Mouse (Mus musculus): ENCODE data around the gene Spns2. TPM values are rescaled to one million over a fixed set of nuclear protein-coding genes. Genes with fewer than 3 reads are reported as not detected.
A peak's percentile ranks its signal among the peaks of the same experiment; 100 is the strongest.

Spns2 gene
- polyA plus RNA-seq, 1 experiment from 2014 or later, result 4.7 TPM

GRCm38 (mm10) chr11:72474926-72475325, 14.8 kb downstream of the Spns2 start:
- peak; percentile 54 for DNase-seq (ENCODE audit: low spot score, missing footprints)
- Histone ChIP-seq H3K4me1 (ENCODE audit: control insufficient read depth, insufficient read depth, low read length) (no peaks in the 10 kb centered on the region), H3K27me3 (ENCODE audit: control insufficient read depth, insufficient read depth, low read length) (no peaks in the 10 kb centered on the region), H3K4me3 (ENCODE audit: low read depth, low read length) (no peak overlapping the region), H3K27ac (ENCODE audit: low read depth, low read length) (no peak overlapping the region), H3K4me2 (no peak overlapping the region), H3K9ac (ENCODE audit: low read length) (no peak overlapping the region), H3K36me3 (ENCODE audit: control insufficient read depth, insufficient read depth, low read length) (no peaks in the 10 kb centered on the region), H3K9me3 (ENCODE audit: control insufficient read depth, low read length) (no peaks in the 10 kb centered on the region)
- ATAC-seq (ENCODE audit: low FRiP score), result no peak
- 91% methylated on average over 3 of the region's 3 CpGs for WGBS

- Histone ChIP-seq H3K36me3 (ENCODE audit: control insufficient read depth, insufficient read depth, low read length) (no peaks in the 10 kb centered on the region), H3K27ac (ENCODE audit: low read depth, low read length) (no peak overlapping the region), H3K4me2 (no peak overlapping the region), H3K27me3 (ENCODE audit: control insufficient read depth, insufficient read depth, low read length) (no peaks in the 10 kb centered on the region), H3K9ac (ENCODE audit: low read length) (no peak overlapping the region), H3K9me3 (ENCODE audit: control insufficient read depth, low read length) (no peaks in the 10 kb centered on the region), H3K4me1 (ENCODE audit: control insufficient read depth, insufficient read depth, low read length) (peaks cover 2% of the 10 kb centered on the region; the same call in 1 of the 2 replicates), H3K4me3 (ENCODE audit: low read depth, low read length) (no peak overlapping the region)
- 88% methylated on average over 4 of the region's 4 CpGs for WGBS
- ATAC-seq (ENCODE audit: low FRiP score), result no peak
- no peak for DNase-seq (ENCODE audit: low spot score, missing footprints)
Observed at GRCm38 (mm10) chr11:72473540-72473939, 16.2 kb downstream of the Spns2 start.

GRCm38 (mm10) chr11:72471381-72471780, 18.3 kb downstream of the Spns2 start:
- H3K9ac ChIP-seq (ENCODE audit: low read length), result no peak overlapping the region
- no peak for DNase-seq (ENCODE audit: low spot score, missing footprints)
- H3K4me3 ChIP-seq (ENCODE audit: low read depth, low read length), result no peak overlapping the region
- no peaks in the 10 kb centered on the region for H3K9me3 ChIP-seq (ENCODE audit: control insufficient read depth, low read length)
- no peaks in the 10 kb centered on the region for H3K27me3 ChIP-seq (ENCODE audit: control insufficient read depth, insufficient read depth, low read length)
- no peak overlapping the region for H3K4me2 ChIP-seq
- ATAC-seq (ENCODE audit: low FRiP score), result no peak
- WGBS, result 86% methylated on average over 6 of the region's 6 CpGs
- no peak overlapping the region for H3K27ac ChIP-seq (ENCODE audit: low read depth, low read length)
- H3K4me1 ChIP-seq (ENCODE audit: control insufficient read depth, insufficient read depth, low read length), result peaks cover 6% of the 10 kb centered on the region
- no peaks in the 10 kb centered on the region for H3K36me3 ChIP-seq (ENCODE audit: control insufficient read depth, insufficient read depth, low read length)

GRCm38 (mm10) chr11:72470004-72470403, 19.7 kb downstream of the Spns2 start:
- Histone ChIP-seq H3K27me3 (ENCODE audit: control insufficient read depth, insufficient read depth, low read length) (no peaks in the 10 kb centered on the region), H3K9me3 (ENCODE audit: control insufficient read depth, low read length) (no peaks in the 10 kb centered on the region), H3K36me3 (ENCODE audit: control insufficient read depth, insufficient read depth, low read length) (no peaks in the 10 kb centered on the region), H3K4me2 (no peak overlapping the region), H3K9ac (ENCODE audit: low read length) (no peak overlapping the region), H3K4me1 (ENCODE audit: control insufficient read depth, insufficient read depth, low read length) (peaks cover 8% of the 10 kb centered on the region), H3K4me3 (ENCODE audit: low read depth, low read length) (no peak overlapping the region), H3K27ac (ENCODE audit: low read depth, low read length) (no peak overlapping the region)
- DNase-seq (ENCODE audit: low spot score, missing footprints), result no peak
- WGBS, result 71% methylated on average over 4 of the region's 4 CpGs
- no peak for ATAC-seq (ENCODE audit: low FRiP score)

- ATAC-seq (ENCODE audit: low FRiP score), result no peak
- WGBS, result 35% methylated on average over 5 of the region's 5 CpGs
Observed at GRCm38 (mm10) chr11:72469217-72469616, 20.5 kb downstream of the Spns2 start.

GRCm38 (mm10) chr11:72468525-72468924, 21.2 kb downstream of the Spns2 start:
- no peak overlapping the region for H3K4me3 ChIP-seq (ENCODE audit: low read depth, low read length)
- H3K27ac ChIP-seq (ENCODE audit: low read depth, low read length), result no peak overlapping the region
- peaks cover 8% of the 10 kb centered on the region for H3K4me1 ChIP-seq (ENCODE audit: control insufficient read depth, insufficient read depth, low read length)

More at GRCm38 (mm10) chr11:72469217-72469616, 20.5 kb downstream of the Spns2 start:
- Histone ChIP-seq H3K27me3 (ENCODE audit: control insufficient read depth, insufficient read depth, low read length) (no peaks in the 10 kb centered on the region), H3K9ac (ENCODE audit: low read length) (no peak overlapping the region), H3K4me2 (no peak overlapping the region), H3K36me3 (ENCODE audit: control insufficient read depth, insufficient read depth, low read length) (no peaks in the 10 kb centered on the region), H3K4me1 (ENCODE audit: control insufficient read depth, insufficient read depth, low read length) (peaks cover 8% of the 10 kb centered on the region), H3K9me3 (ENCODE audit: control insufficient read depth, low read length) (no peaks in the 10 kb centered on the region), H3K4me3 (ENCODE audit: low read depth, low read length) (no peak overlapping the region), H3K27ac (ENCODE audit: low read depth, low read length) (no peak overlapping the region)
- DNase-seq (ENCODE audit: low spot score, missing footprints), result no peak

GRCm38 (mm10) chr11:72466694-72467507, 22.8 kb downstream of the Spns2 start:
- Histone ChIP-seq H3K9ac (ENCODE audit: low read length) (no peak overlapping the region), H3K4me3 (ENCODE audit: low read depth, low read length) (no peak overlapping the region), H3K4me2 (no peak overlapping the region), H3K27ac (ENCODE audit: low read depth, low read length) (no peak overlapping the region; the same call in 1 of the 2 replicates), H3K4me1 (ENCODE audit: control insufficient read depth, insufficient read depth, low read length) (peaks cover 8% of the 10 kb centered on the region), H3K27me3 (ENCODE audit: control insufficient read depth, insufficient read depth, low read length) (no peaks in the 10 kb centered on the region), H3K36me3 (ENCODE audit: control insufficient read depth, insufficient read depth, low read length) (no peaks in the 10 kb centered on the region), H3K9me3 (ENCODE audit: control insufficient read depth, low read length) (no peaks in the 10 kb centered on the region)
- no peak for ATAC-seq (ENCODE audit: low FRiP score)
- 69% methylated on average over 11 of the region's 11 CpGs for WGBS
- DNase-seq (ENCODE audit: low spot score, missing footprints), result no peak

More at GRCm38 (mm10) chr11:72468525-72468924, 21.2 kb downstream of the Spns2 start:
- no peaks in the 10 kb centered on the region for H3K9me3 ChIP-seq (ENCODE audit: control insufficient read depth, low read length)
- DNase-seq (ENCODE audit: low spot score, missing footprints) (no peak), ATAC-seq (ENCODE audit: low FRiP score) (no peak)
- no peak overlapping the region for H3K4me2 ChIP-seq
- H3K9ac ChIP-seq (ENCODE audit: low read length), result no peak overlapping the region
- H3K27me3 ChIP-seq (ENCODE audit: control insufficient read depth, insufficient read depth, low read length), result no peaks in the 10 kb centered on the region
- no peaks in the 10 kb centered on the region for H3K36me3 ChIP-seq (ENCODE audit: control insufficient read depth, insufficient read depth, low read length)
- 79% methylated on average over 5 of the region's 5 CpGs for WGBS

- 75% methylated on average over 11 of the region's 11 CpGs for WGBS
- no peak overlapping the region for H3K4me3 ChIP-seq (ENCODE audit: low read depth, low read length)
- H3K36me3 ChIP-seq (ENCODE audit: control insufficient read depth, insufficient read depth, low read length), result no peaks in the 10 kb centered on the region
- DNase-seq (ENCODE audit: low spot score, missing footprints), result no peak
- H3K9ac ChIP-seq (ENCODE audit: low read length), result no peak overlapping the region
- H3K4me1 ChIP-seq (ENCODE audit: control insufficient read depth, insufficient read depth, low read length), result peaks cover 8% of the 10 kb centered on the region
- H3K27ac ChIP-seq (ENCODE audit: low read depth, low read length), result 0 out of 2 replicates have a peak overlapping the region, but pooled peaks have one; percentile 8
- H3K27me3 ChIP-seq (ENCODE audit: control insufficient read depth, insufficient read depth, low read length), result no peaks in the 10 kb centered on the region
- no peaks in the 10 kb centered on the region for H3K9me3 ChIP-seq (ENCODE audit: control insufficient read depth, low read length)
- no peak overlapping the region for H3K4me2 ChIP-seq
- no peak for ATAC-seq (ENCODE audit: low FRiP score)
Observed at GRCm38 (mm10) chr11:72465978-72466693, 23.6 kb downstream of the Spns2 start.

- Histone ChIP-seq H3K9me3 (ENCODE audit: control insufficient read depth, low read length) (no peaks in the 10 kb centered on the region), H3K4me3 (ENCODE audit: low read depth, low read length) (no peak overlapping the region), H3K27ac (ENCODE audit: low read depth, low read length) (no peak overlapping the region), H3K4me1 (ENCODE audit: control insufficient read depth, insufficient read depth, low read length) (peaks cover 8% of the 10 kb centered on the region), H3K4me2 (no peak overlapping the region), H3K9ac (ENCODE audit: low read length) (no peak overlapping the region), H3K36me3 (ENCODE audit: control insufficient read depth, insufficient read depth, low read length) (no peaks in the 10 kb centered on the region), H3K27me3 (ENCODE audit: control insufficient read depth, insufficient read depth, low read length) (no peaks in the 10 kb centered on the region)
- DNase-seq (ENCODE audit: low spot score, missing footprints) (no peak), ATAC-seq (ENCODE audit: low FRiP score) (no peak)
- 50% methylated on average over 3 of the region's 3 CpGs for WGBS
Observed at GRCm38 (mm10) chr11:72464821-72465220, 24.9 kb downstream of the Spns2 start.
